Mouse (Mus musculus) gastrocnemius, postnatal 25 days (tissue): ENCODE measurements around the gene Slc38a9. TPM values are rescaled to one million over a fixed set of nuclear protein-coding genes. Genes with fewer than 3 reads are reported as not detected.

Experiments used
- DNase-seq: peaks from one replicate; pipeline ENCODE4 v3.0.0; 2022
- long read RNA-seq, 2 experiments: library from polyadenylated mRNA; stranded (forward); transcript quantifications; one replicate each; pipeline ENCODE4 v2.0.0; 2021
- total RNA-seq, 2 experiments: library from RNA; stranded (reverse); gene quantifications; 1 replicate in 1 of 2; 2 replicates in 1 of 2; pipeline ENCODE4 v1.2.3; 2021

The Slc38a9 gene
- total RNA-seq, result 1 to 10 TPM; 4.8 to 6.6 TPM
- long read RNA-seq, experiment 1, full-length matches to known transcripts, result 1 of 6 reads
- long read RNA-seq, experiment 1, partial matches to known transcripts, result 4 of 6 reads
- long read RNA-seq, experiment 1, other reads (novel, unspliced or antisense), result 1 of 6 reads
- long read RNA-seq, experiment 2, full-length matches to known transcripts, result 3 of 7 reads
- long read RNA-seq, experiment 2, partial matches to known transcripts, result 2 of 7 reads
- long read RNA-seq, experiment 2, other reads (novel, unspliced or antisense), result 2 of 7 reads

DNA sequence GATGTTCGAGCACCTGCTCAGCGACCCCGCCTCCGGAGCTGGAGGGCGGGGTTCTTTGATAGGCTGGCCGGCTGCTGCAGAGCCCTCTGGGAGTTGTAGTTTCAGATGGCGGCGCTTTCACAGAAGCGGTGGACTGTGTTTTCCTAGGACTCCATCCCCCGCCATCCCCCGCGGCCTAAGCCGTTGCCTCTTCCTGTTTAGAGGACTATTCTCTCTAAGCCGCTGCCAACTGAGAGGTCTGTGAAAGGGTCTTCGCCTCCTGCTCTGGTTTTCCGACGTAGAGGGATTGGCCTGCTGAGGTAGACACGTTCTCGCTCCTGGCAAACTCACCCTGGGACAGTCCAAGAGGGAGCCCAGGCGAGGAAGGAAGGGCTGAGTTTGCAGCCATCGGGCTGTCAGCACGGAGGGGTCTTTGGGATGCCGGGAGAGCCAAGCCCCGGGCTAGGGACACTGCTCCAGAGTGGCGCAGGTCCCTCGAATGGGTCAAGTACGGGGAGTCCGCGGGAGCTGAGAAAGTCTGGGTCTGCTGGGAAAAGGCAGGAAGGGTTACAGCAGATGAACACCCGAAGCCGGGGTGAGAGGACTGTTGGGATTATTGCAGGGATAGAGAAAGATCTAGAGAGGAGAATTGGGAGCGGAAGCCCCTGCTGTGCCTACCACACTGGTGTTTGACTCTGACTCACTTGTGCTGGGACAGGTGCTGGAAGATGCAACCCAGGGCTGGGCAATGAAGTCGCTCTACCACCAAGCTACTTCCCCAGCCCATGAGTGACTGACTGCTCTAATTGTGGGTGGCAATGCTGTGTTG, at the start of gene Slc38a9:
Gene Slc38a9 (plus strand): TSS at position 178 of the 808 bp plus-strand sequence.
- peak; percentile 93 for DNase-seq

DNA sequence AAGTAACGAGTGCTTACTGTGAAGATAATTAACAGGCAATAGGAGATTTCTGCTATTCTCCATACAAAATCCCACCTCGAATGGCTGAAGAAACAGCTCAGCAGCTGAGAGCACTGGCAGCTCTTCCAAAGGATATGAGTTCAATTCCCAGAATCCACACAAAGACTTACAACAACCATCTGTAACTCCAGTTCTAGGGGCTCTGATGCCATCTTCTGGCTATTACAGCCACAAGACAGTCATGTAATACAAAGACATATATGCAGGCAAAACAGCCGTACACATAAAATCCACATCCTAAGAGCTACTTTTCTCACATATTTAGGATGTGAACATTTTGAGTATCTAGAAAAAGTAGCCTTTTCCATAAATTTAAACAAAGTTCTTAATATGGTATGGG, 39.0 kb upstream of the Slc38a9 start:
- DNase-seq, result no peak

DNA sequence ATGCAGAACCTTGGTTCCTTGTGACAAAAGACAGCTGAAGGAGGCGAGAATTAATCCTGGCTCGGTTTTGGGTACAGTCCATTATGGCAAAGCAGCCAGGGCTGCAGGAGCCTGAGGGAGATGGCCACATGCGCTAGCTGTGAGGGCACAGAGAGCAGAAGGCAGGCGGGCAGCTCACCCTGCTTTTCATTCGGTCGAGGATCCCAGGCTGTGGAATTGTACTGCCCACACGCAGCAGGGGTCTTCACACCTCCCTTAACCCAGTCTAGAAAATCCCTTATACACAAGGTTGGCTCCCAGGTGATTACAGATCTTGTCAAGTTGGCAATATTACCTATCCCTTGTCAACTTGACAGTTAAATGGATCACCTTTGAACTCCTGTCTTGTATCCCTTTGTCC, 36.9 kb upstream of the Slc38a9 start:
- no peak for DNase-seq

DNA sequence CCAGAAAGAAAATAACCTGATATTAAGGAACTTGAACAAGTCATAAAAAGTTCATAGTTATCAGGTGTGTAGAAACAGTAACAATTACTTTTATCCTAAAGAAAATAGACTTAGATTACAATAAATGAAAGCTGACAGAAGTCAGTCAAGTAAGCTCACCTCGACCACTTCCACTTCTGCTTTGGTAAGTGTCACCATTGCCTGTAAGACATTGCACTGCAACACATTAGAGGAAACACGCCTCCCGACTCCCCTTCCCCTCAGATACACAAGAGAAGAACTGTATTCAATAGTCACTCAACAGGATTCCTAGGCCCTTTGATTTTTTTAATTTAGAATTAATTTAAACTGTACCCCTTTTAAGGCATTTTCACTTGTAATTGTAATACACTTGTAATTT, 35.9 kb upstream of the Slc38a9 start:
- DNase-seq, result no peak

DNA sequence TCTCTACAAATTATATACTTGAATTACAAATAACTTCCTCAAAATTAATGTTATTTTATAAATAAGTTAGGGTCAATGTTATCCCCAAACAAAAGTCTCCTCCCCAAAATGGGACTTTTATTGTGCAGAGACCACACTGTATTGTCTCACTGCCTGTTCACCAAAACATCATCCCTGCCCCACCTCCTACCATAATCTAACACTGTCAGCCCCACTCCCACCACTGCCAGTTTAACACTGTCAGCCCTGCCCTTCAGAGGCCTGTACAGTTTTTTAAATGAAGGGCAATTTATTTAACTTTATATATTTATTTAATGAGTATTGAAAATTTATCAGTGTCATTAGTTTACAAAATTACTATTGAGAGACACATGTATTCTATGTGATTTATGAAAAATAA, 35.0 kb upstream of the Slc38a9 start:
- DNase-seq, result no peak

DNA sequence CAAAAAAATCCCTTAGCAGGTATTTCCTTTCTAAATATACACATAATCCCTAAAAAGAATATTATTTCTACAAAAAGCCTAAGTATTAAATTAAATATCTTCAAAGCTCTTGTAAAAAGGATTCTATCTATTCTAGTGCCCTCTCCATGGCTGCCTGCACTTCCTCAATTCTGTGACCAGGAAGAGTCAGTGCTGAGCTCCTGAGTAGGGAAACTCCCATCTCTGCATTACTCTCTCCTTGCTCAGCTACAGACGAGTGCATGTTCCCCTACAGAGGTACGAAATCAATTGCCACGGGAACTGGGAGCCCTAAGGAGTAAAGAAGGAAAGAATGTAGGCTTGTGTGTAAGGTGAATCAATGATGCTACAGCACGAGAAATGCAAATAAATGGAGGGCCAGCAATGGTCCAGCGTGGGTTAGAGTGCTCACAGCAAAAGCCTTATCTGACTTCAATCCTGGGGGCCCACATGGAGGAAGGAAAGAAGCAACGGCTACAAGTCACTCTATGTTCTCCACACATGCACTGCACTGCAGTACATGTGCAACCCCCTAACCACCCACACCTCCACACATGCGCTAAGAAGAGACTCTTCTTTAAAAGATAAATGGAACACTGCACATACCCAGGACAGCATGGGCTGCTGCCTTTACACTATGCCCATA, 25.2 kb upstream of the Slc38a9 start:
- DNase-seq, result no peak

DNA sequence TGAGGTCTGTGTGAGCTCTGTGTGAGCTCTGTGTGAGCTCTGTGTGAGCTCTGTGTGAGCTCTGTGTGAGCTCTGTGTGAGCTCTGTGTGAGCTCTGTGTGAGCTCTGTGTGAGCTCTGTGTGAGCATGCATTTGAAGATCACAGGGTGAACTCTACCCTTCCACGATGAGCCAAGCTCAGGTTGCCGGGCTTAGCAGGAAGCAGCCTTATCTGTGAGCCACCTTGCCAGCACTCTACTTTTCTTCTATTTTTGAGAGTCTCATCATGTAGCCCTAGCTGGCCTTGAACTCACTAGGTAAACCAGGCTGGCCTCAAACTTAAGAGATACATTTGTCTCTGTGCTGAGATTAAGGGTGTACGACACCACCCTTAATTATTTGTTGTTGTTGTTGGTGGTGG, 24.1 kb upstream of the Slc38a9 start:
- no peak for DNase-seq

DNA sequence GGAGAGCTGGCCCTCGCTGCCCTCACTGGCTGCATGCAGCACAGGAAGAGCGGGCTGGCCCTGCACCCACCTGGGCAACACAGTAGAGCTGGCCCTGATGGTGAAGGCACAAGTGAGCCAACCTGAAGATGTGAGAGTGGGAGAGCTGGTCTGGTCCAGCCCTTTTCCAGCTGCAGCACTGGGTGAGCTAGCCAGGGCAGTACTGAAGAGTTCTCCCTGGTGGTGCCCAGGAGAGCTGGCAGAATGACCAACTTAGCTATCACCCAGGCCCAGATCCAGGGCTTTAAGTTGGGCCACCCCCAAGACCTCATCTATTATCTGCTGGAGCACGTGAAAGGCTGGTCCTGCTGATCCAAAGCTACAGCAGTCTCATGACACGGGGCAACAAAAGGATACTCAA, 21.4 kb upstream of the Slc38a9 start:
- DNase-seq, result no peak

DNA sequence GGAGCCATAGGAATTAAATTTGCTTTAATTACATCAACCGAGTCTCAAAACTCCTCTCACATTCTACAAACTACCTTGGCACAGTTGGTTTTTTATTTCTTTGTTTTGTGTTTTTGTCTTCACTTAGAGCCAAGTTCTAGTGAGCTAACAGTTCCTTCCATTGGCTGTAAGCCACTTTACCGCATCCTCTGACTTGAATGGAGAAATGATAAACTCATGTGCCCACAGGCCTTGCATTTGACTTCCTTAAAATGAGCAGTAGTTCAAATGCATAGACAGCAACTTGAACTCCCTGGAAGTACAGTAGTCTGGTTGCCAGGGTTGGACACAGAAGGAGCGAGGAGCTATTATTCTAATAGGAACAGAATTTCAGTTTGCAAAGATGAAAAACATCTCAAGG, 17.7 kb upstream of the Slc38a9 start:
- DNase-seq, result no peak

DNA sequence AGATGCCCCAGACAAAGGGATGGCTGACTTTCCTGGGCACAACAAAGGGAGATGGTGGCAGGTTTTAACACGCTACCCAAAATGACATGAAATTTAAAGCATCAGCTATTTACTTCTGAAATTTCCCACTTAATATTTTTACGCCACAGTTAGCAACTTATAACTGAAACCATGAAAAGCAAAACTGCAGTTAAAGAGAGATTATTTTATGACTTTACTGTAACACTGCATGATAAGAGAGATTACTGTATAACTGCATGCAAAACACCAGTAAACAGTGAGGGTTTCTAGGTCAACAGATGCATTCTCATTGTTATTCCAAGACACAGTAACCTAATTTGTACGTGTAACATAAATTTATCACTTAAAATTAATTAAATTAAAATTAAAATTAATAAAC, 15.6 kb upstream of the Slc38a9 start:
- DNase-seq, result no peak

DNA sequence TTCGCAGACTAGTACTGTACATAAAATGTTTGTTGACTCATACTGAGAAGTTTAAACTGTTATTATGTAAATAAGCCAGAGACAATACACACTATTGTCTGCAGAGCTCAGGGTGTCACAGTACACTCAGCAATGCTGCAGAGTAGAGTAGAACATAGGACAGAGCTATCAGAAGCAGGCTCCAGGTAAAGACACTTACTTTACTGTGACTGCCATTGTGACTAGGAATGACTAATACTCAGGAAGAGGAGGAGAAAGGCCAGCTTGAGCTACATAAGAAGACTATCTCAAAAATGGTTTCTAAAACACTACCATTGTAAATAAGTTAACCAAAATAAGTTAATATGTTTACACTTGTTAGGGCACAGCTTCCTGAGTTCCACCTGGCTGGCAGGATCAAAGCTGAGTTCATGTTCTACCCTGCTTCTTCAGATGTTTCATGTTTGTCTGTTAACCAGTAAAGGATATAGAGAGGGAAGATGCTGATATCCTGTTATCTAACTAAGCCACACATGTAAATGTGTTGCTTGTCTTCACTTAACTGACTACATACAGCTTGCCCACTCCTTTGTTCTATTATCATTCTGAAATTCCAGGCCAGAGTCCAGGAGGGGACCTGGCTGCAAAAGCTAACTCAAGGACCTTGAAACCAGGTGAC, 14.9 kb upstream of the Slc38a9 start:
- no peak for DNase-seq

DNA sequence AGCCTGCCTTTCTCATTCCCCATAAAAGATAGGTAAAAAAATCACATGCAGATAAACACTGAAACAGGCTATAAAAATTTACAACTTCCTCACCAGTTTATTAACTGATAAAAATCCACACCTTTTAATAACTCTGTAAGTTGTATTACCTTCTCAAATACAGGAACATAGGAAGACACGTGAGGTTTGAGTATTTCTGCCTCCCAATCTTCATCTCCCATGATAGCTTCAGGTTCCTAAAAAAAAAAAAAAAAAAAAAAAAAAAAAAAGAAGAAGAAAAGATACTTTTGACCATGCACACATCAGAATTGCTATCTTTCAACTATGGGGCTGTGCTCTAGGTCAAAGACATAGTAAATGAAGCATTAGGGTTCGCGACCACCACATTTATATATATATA, 9.4 kb upstream of the Slc38a9 start:
- no peak for DNase-seq

DNA sequence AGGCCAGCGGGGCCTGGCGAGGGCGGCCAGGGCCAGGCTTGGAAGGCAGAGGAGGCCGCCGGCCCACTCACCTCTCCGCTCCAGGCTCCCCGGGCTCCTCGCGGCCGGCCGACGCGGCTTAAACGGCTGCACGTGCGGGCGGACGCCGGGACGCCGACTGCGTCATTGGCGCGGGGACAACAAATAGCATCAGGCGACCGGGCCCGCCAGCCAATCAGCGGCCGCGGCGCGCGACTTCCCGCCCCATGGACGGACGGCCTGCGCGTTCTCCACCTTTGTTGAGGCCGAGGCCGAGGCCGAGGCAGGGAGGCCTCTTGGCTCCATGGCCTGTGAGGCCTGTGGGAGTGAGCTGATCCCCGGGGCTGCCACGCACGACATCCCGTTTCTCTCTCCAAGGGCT, 8.3 kb upstream of the Slc38a9 start, which contains the start of gene Ddx4:
Gene Ddx4 (minus strand): TSS at position 271 of the 400 bp plus-strand sequence.
- DNase-seq, result no peak

DNA sequence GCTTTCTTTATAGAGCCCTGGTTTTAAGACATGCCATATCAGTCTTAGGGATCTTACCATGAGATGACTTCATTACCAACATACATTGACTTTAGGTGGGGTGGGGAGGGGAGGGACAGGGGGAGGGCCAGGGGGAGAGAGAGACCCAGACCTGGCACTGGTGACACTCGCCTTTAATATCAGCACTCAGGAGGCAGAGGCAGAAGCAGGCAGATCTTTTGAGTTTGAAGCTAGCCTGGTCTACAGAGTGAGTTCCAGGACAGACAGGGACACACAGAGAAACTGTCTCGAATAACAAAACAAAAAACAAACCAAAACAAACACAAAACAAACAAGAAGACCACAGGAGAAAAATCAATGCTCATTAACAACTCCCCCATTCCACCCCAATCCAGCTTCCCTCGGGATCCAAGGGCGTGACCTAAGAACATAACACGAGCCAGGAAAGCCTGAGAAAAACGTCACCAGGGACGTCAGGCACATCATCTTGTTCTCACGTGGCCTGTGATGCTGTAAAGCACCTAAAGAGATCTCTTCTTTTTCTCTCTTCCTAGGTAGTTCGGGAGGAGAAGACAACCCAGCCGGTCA, 471 bp upstream of the Slc38a9 start:
- DNase-seq, result no peak

DNA sequence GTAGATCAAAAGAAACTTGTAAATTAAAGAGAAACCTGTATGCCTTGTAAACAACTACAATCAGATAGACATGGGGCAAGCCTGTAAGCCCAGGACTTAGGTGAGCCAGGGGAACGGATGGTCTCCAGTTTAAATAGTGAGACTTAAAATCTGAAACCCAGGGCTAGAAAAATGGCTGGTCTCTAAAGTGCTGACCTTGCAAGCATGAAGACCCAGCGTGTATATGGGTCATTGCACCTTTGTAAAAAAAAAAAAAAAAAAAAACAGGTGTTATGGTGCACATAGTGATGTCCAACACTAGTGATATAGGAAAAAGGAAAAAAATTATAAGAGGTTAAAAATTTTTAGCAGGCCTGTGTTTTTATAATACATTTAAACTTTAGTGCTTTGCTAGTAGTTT, 1.1 kb downstream of the Slc38a9 start:
- DNase-seq, result no peak

DNA sequence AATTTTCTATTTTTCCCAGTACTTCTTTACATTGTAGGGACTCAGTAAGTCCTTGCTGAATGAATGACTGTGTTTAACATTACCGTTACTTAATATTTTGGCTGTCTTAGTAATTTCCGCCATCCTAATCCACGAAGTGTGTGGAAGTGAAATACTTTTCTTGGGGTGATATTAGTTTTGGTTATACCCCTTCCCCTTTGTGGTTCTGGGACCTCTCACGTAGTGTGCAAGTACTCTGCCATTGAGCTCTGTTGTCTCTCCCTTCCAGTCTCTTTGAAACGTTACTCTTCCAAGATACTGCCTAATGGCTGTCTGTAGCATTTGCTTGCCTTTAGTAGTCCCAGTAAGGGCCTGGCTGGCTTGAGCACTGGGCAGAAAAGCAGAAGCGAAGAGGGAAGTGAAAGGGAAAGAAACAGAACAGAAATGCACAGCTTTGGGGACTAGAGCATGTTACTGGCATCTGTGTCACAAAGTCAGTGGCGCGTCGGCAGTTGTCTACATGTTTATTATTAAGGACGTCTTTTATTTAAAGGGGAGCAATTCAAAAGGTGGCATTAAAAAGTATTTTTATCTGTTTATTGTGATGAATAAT, 6.0 kb downstream of the Slc38a9 start:
- DNase-seq, result no peak

DNA sequence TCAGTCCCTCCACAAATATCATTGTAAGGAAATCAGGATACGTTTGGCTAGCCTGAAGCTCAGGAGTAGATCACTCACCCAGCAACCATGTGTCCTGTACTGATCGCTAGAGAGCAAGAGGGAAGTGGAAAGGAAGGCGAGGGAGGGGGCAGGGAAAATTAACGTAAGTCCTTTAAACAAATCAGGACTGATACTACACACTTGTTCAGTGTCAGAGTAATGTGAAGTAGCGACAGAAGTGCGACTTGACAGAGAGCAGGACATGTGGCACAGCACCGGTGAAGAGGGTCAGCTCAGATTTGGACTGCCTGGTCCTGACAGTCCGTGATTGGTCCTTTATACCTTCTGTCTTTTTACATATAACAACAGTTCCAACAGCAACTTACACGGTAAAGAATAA, 6.7 kb downstream of the Slc38a9 start:
- no peak for DNase-seq

DNA sequence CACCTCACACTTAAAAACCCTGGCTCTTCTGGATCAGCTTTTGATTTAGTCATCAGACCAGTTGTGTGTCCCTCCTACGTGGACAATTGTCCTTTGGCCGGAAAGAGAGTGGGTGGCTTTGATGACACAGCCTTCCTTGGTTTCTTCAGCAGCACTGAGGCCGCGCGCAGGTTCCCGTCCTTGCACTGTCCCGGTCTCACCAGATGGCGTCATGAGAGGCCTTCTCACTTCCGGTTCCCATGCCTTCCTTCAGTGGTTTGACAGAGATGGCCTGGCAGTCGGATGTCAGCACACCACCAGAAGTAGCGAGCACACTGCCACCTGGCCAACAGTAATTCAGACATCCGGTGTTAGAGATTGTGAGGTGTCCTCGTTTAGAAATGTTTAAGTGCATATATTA, 11.2 kb downstream of the Slc38a9 start:
- no peak for DNase-seq

DNA sequence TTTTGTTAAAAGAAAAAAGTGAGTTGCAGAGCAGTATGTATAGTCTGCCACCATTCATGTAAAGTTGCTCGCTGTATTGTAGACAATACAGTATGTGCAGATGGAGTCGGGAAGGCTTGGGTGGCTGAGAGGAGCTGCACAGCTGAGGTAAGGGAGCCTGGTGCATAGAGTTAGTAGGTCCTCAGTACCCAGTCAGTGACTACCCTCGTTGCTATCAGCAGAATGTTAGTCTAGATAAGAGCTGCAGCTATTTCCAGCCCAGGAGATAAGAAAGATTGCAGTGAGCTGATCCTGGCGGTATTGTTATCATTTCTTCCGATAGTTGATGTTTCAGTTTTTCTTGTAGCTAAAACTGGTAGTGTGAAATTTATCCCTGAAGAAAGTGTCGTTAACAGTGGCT, 12.2 kb downstream of the Slc38a9 start:
- DNase-seq, result no peak

DNA sequence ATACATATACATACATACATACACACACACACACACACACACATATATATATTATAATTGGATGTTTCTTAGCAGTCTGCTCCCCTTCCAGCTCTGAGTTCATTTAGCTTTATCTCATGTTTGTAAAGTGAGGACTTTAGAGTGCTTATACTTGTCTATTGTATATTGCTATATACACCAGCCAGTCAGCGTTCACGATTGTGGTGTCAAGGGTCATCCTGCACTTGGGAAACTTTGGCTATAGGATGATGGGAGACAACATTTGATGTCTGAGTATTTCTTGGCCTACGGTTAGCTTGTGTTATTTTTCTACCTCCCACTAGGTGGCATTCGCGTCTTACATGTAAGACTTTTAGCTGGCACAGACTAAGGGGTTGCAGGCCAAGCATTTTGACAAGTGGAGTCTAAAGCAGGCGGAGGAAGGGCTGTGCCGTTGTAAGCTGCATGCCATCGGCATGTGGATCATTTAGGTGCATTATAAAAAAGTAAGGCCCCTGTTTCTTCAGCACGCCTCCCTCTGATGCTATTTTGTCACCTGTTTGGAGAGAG, 13.4 kb downstream of the Slc38a9 start:
- DNase-seq, result peak; percentile 57

DNA sequence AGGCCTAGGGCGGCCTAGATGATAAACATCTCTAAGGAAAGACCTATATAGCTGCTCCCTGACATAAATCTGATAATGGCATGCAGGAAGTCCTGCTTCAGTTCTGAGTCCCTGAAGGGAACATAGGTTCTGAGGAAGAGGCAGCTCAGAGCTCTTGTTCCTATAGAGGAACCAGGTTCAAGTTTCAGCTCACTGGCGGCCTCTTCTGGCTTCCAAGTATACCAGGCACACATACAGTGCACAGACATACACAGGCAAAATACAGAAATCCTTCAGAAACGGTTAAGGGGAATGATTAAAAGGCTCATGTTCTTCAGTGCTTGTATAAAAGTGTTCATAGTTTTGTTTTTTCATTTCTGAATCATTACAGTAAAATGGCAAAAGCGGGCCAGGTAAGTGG, 17.6 kb downstream of the Slc38a9 start:
- DNase-seq, result no peak

DNA sequence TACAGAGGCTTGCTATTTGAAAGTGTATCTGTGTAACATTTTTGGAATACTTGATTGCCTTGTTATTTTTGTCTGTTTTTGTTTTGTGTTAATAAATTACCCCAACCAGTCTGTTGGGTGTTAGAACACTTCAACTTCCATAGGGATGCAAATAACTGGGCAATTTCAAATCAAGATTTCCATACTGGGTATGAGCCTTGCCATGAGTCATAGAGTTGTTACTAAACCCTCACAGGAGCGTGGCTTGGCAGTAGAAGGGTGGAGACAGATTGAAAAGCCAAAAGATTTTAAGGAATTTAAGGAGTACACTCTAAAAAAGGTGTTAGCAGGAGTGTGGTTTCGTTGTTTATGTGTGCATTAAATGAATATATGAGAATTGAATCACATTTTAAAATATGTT, 22.8 kb downstream of the Slc38a9 start:
- DNase-seq, result no peak
